30 mouse cellular contexts compared by ENCODE assay signal in genomic region chr10:10287221-10287867, GRCm38 (mm10).
DNase-seq lines count a peak whose midpoint lies in the region; ATAC-seq and TF ChIP-seq lines count a peak whose summit lies in the region.
"Had no signal": no experiment of that assay in that cellular context is flagged by ENCODE, and none has a peak within 500 bp of the region (broad histone marks: within the 10 kb centered on the region; RNA-seq: fewer than 3 reads in every experiment).

No protein-coding gene starts in this region.

- no peak overlapping the region for H3K9ac ChIP-seq in CH12.LX (ENCODE audit: insufficient read depth, low read depth)
- no peak overlapping the region for H3K9ac ChIP-seq in midbrain, embryonic 14.5 days (replicated peaks; ENCODE audit: low read length)
- H3K9ac ChIP-seq in midbrain, embryonic 15.5 days = no peak overlapping the region
- H3K9ac ChIP-seq: embryonic facial prominence, embryonic 13.5 days; heart, embryonic 15.5 days; hindbrain, embryonic 12.5 days; intestine, embryonic 15.5 days; liver, embryonic 15.5 days; lung, embryonic 14.5 days; midbrain, embryonic 13.5 days; neural tube, embryonic 12.5 days had no signal

- peak; percentile 91 for ATAC-seq in common myeloid progenitor, adult 5-6 weeks (replicated peaks; ENCODE audit: low read depth, poor library complexity, severe bottlenecking)
- ATAC-seq in megakaryocyte progenitor cell, adult 5-6 weeks (replicated peaks; ENCODE audit: poor library complexity) = peak; percentile 90
- no peak for ATAC-seq in midbrain, embryonic 14.5 days (ENCODE audit: low FRiP score, low TSS enrichment)
- ATAC-seq in midbrain, embryonic 15.5 days (replicated peaks) = no peak
- ATAC-seq: forebrain, embryonic 16.5 days; hindbrain, postnatal 0 days; intestine, embryonic 15.5 days; midbrain, embryonic 13.5 days had no signal

- in situ Hi-C loops in CH12.LX (cut with MboI; ENCODE audit: low pct_ligation_motif_present, low pct_unique_long_range_greater_than_20kb, low sequenced_read_pairs) = no loop called here

- H3K27ac ChIP-seq in CH12.LX (ENCODE audit: insufficient read depth, low read depth) = no peak overlapping the region
- no peak overlapping the region for H3K27ac ChIP-seq in midbrain, embryonic 14.5 days (replicated peaks; ENCODE audit: low read depth, low read length)
- no peak overlapping the region for H3K27ac ChIP-seq in midbrain, embryonic 15.5 days
- H3K27ac ChIP-seq: embryonic facial prominence, embryonic 13.5 days; forebrain, embryonic 10.5 days; gastrocnemius, adult 2 months; heart, embryonic 15.5 days; hindbrain, embryonic 12.5 days; hindbrain, postnatal 0 days; intestine, embryonic 15.5 days; liver, embryonic 15.5 days; midbrain, embryonic 13.5 days; neural tube, embryonic 12.5 days; stomach, postnatal 0 days had no signal

- H3K27me3 ChIP-seq in CH12.LX (replicated peaks) = no peaks in the 10 kb centered on the region
- no peaks in the 10 kb centered on the region for H3K27me3 ChIP-seq in midbrain, embryonic 14.5 days (ENCODE audit: control insufficient read depth, insufficient read depth, low read length)
- no peaks in the 10 kb centered on the region for H3K27me3 ChIP-seq in midbrain, embryonic 15.5 days (replicated peaks)
- H3K27me3 ChIP-seq: embryonic facial prominence, embryonic 13.5 days; heart, embryonic 15.5 days; hindbrain, embryonic 12.5 days; intestine, embryonic 15.5 days; liver, embryonic 15.5 days; midbrain, embryonic 13.5 days; neural tube, embryonic 12.5 days had no signal

- no peaks in the 10 kb centered on the region for H3K36me3 ChIP-seq in CH12.LX (replicated peaks in 1 of 2; ENCODE audit: control insufficient read depth in 1 of 2, insufficient read depth in 1 of 2, low read length in 1 of 2)
- H3K36me3 ChIP-seq in midbrain, embryonic 14.5 days (ENCODE audit: control insufficient read depth, insufficient read depth, low read length) = no peaks in the 10 kb centered on the region
- no peaks in the 10 kb centered on the region for H3K36me3 ChIP-seq in midbrain, embryonic 15.5 days (replicated peaks)
- H3K36me3 ChIP-seq: embryonic facial prominence, embryonic 13.5 days; forebrain, embryonic 10.5 days; heart, embryonic 15.5 days; hindbrain, embryonic 12.5 days; intestine, embryonic 15.5 days; liver, embryonic 15.5 days; midbrain, embryonic 13.5 days; neural tube, embryonic 12.5 days had no signal

- H3K4me2 ChIP-seq in CH12.LX (ENCODE audit: insufficient read depth, low read depth, poor library complexity, severe bottlenecking) = no peak overlapping the region
- no peak overlapping the region for H3K4me2 ChIP-seq in midbrain, embryonic 14.5 days (ENCODE audit: low read length)
- no peak overlapping the region for H3K4me2 ChIP-seq in midbrain, embryonic 15.5 days
- H3K4me2 ChIP-seq: embryonic facial prominence, embryonic 13.5 days; heart, embryonic 15.5 days; hindbrain, embryonic 12.5 days; intestine, embryonic 15.5 days; liver, embryonic 15.5 days; lung, embryonic 14.5 days; midbrain, embryonic 13.5 days; neural tube, embryonic 12.5 days had no signal

- no peak for TF ChIP-seq EP300 in CH12.LX (IDR thresholded peaks at IDR 0.05; ENCODE audit: low read length)

- TF ChIP-seq CTCF in CH12.LX (conservative IDR thresholded peaks at IDR 0.05 in 1 of 2, IDR thresholded peaks at IDR 0.05 in 1 of 2; ENCODE audit: low read depth in 2 of 2, low read length in 2 of 2) = no peak

- no peak for TF ChIP-seq POLR2A in CH12.LX (IDR thresholded peaks at IDR 0.05; ENCODE audit: low read depth, low read length)

- H3K9me3 ChIP-seq in CH12.LX (replicated peaks; ENCODE audit: low read length) = no peaks in the 10 kb centered on the region
- H3K9me3 ChIP-seq in midbrain, embryonic 14.5 days (ENCODE audit: control insufficient read depth, low read length) = no peaks in the 10 kb centered on the region
- H3K9me3 ChIP-seq in midbrain, embryonic 15.5 days = no peaks in the 10 kb centered on the region
- H3K9me3 ChIP-seq: embryonic facial prominence, embryonic 13.5 days; forebrain, embryonic 10.5 days; heart, embryonic 15.5 days; hindbrain, embryonic 12.5 days; intestine, embryonic 15.5 days; liver, embryonic 15.5 days; midbrain, embryonic 13.5 days; neural tube, embryonic 12.5 days had no signal

- peaks cover 0 to 11% of the 10 kb centered on the region in 2 experiments; a peak in 2 of 4 replicates for H3K4me1 ChIP-seq in CH12.LX (ENCODE audit: control insufficient read depth in 1 of 2, insufficient read depth in 2 of 2)
- no peaks in the 10 kb centered on the region for H3K4me1 ChIP-seq in midbrain, embryonic 14.5 days (ENCODE audit: control insufficient read depth, insufficient read depth, low read length)
- no peaks in the 10 kb centered on the region for H3K4me1 ChIP-seq in midbrain, embryonic 15.5 days
- H3K4me1 ChIP-seq: embryonic facial prominence, embryonic 13.5 days; forebrain, embryonic 10.5 days; heart, embryonic 15.5 days; hindbrain, embryonic 12.5 days; intestine, embryonic 15.5 days; liver, embryonic 15.5 days; midbrain, embryonic 13.5 days; neural tube, embryonic 12.5 days had no signal

- dilution Hi-C loops in CH12.LX (cut with MboI; ENCODE audit: extremely low pct_ligation_motif_present, extremely low pct_unique_long_range_greater_than_20kb, low sequenced_read_pairs) = no loop called here

- peak; percentile 49 for DNase-seq in CH12.LX (ENCODE audit: extremely low read depth)
- DNase-seq in Muller cell, postnatal 12 days (ENCODE audit: inconsistent ontology term) = peak; percentile 19
- no peak for DNase-seq in midbrain, embryonic 14.5 days
- DNase-seq in adrenal gland, adult 18-20 months (ENCODE audit: low spot score in 2 of 2) = no peak
- DNase-seq: adrenal gland, postnatal 14 days; cerebellum, adult 11 months; cerebellum, adult 9-10 months; gastrocnemius, adult 2 months; kidney, adult 2 months; kidney, postnatal 36 days; lung, embryonic 14.5 days; lung, postnatal 14 days; right cerebral cortex, postnatal 4 days; thymus, adult 2 months; thymus, postnatal 4 days had no signal

- 57% methylated on average over 2 of the region's 2 CpGs for WGBS in midbrain, embryonic 14.5 days
- WGBS in midbrain, embryonic 15.5 days = 63% methylated on average over 2 of the region's 2 CpGs

- no peak overlapping the region for H3K4me3 ChIP-seq in CH12.LX (replicated peaks in 1 of 3; ENCODE audit: low read depth in 2 of 3, low read length in 2 of 3, poor library complexity in 1 of 3)
- H3K4me3 ChIP-seq in midbrain, embryonic 14.5 days (replicated peaks; ENCODE audit: low read depth, low read length) = no peak overlapping the region
- H3K4me3 ChIP-seq in midbrain, embryonic 15.5 days = no peak overlapping the region
- H3K4me3 ChIP-seq: embryonic facial prominence, embryonic 13.5 days; forebrain, embryonic 10.5 days; gastrocnemius, adult 2 months; heart, embryonic 15.5 days; hindbrain, embryonic 12.5 days; intestine, embryonic 15.5 days; liver, embryonic 15.5 days; midbrain, embryonic 13.5 days; myocyte; neural tube, embryonic 12.5 days had no signal

- no peaks in the 10 kb centered on the region for H3K79me2 ChIP-seq in CH12.LX (replicated peaks; ENCODE audit: control insufficient read depth, extremely low read depth, insufficient read depth, poor library complexity, severe bottlenecking)

- TF ChIP-seq RAD21 in CH12.LX (IDR thresholded peaks at IDR 0.05; ENCODE audit: low read depth, low read length) = no peak

TF ChIP-seq in CH12.LX, 34 proteins besides CTCF, POLR2A, EP300 and RAD21:
- TF ChIP-seq TBP (conservative IDR thresholded peaks at IDR 0.05; ENCODE audit: low read depth, low read length) (0 out of 2 replicates have a peak, but pooled peaks have one; percentile 27), ZKSCAN1 (IDR thresholded peaks at IDR 0.05; ENCODE audit: borderline replicate concordance, low read depth, low read length) (no peak), RCOR1 (conservative IDR thresholded peaks at IDR 0.05; ENCODE audit: low read depth, low read length) (no peak)

Comparison
In these comparisons a context has a peak if more than half of its experiments do, and no peak if none do; other contexts are left out.
1. DNase-seq: peak in CH12.LX (single experiment) and Muller cell, postnatal 12 days (single experiment); none in midbrain, embryonic 14.5 days (single experiment) and adrenal gland, adult 18-20 months (0 of 2).
2. ATAC-seq: peak in common myeloid progenitor, adult 5-6 weeks (single experiment) and megakaryocyte progenitor cell, adult 5-6 weeks (single experiment); none in midbrain, embryonic 14.5 days (single experiment) and midbrain, embryonic 15.5 days (single experiment).